Mouse (Mus musculus): ENCODE results near the gene Nhp2. TPM values are rescaled to one million over a fixed set of nuclear protein-coding genes. Genes with fewer than 3 reads are reported as not detected.

Nhp2 gene
- total RNA-seq (2021): 10 to 100 TPM; 56.9 to 60.4 TPM
- long read RNA-seq, transcript Nhp2-202 (4 exons, 1,042 nt): major isoform, 128 of 137 reads
- long read RNA-seq, transcript Nhp2-201 (3 exons, 825 nt): minor isoform, 8 of 137 reads
- long read RNA-seq, partial matches to known transcripts: 0 of 137 reads
- long read RNA-seq, other reads (novel, unspliced or antisense): 1 of 137 reads

DNA sequence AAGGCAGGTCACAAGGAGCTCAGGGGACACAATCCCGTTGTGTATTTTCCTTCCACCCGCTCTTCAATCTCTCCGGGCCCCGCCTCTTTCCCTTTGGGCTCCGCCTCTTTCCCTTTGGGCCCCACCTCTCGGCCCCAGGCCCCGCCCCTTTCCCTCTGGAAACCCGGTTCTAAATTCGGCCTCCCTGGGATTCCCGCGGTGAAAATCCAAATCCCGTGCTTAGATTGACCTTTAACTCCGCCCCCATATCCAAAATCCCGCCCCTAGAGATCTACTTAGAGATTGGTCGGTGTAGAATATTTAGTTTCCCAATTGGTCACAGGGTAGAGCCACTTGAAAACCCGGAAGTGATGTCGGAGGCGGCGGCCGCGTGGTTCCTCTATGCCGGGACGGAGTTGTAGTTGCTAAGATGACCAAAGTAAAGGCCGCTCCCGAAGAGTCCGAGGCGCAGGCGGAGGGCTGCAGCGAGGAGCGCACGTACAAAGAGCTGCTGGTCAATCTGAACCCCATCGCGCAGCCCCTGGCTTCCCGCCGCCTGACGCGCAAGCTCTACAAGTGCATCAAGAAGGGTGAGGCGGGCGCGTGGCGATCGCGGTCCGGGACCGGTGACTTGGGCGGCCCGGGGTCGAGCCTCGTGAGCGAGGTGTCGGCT is at the start of gene Nhp2:
Gene Nhp2, plus strand, starts transcription at position 327 of the 652 bp plus-strand sequence.
- peak; percentile 92 to 93 for DNase-seq (ENCODE audit: low spot score in 2 of 2)

DNA sequence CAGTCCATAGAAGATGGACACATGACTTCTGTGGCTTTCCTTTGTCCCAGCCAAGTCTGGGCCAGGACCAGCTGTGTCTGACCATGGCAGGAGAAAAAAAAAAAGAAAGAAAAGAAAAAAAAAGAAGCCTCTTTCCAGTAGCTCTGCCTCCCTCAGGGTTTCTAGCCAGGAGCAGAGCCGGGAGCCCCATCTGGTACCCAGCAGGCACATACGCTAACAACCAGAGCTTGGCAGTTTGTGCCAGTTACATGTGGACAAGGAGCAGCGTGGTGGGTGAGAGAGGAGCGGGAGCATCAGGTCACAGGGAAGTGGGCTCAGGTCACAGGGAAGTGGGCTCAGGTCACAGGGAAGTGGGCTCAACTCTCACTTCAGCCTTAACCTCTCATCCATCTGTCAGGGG is 43.1 kb upstream of the Nhp2 start:
- DNase-seq (ENCODE audit: low spot score in 2 of 2): peak in 1 of 2 experiments; percentile 45

DNA sequence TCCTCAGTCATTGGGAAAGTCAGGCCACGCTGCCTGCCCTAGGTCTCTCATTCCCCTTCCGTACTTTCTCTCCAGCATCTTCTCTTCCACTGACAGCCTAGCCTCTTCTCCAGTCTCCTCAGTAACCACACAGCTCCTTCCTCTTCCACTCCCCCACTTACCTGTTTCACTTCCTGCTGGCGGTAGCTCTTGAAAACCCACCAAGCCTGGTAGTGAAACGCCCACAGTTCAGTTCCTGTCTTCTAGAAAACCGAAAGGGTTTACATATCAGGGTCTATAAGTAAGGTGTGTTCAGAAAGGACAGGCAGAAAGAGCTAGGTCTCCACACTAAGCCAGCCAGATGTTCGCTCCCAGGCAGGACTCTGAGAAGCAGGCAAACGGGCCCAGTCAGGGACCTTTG is 41.9 kb upstream of the Nhp2 start:
- no peak for DNase-seq (ENCODE audit: low spot score in 2 of 2)

DNA sequence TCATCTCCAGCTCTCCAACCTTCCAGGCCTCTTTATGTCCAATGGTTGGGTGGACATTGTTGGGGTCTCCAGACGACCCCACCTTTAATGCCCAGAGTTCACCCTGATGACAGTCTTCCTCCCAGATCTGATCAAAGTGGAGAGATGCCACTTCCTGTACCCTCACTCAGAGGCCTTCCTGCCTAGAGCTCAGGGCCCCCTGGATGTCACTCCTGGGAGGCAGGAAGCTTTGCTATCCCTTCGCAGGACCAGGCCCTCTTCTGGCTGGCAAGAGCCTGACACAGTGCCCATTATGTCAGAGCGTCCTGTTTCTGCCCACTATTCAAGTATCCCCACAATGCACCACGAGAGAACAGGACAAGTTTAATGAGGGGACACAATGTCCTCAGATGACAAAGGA is 40.5 kb upstream of the Nhp2 start:
- DNase-seq (ENCODE audit: low spot score in 2 of 2): no peak

DNA sequence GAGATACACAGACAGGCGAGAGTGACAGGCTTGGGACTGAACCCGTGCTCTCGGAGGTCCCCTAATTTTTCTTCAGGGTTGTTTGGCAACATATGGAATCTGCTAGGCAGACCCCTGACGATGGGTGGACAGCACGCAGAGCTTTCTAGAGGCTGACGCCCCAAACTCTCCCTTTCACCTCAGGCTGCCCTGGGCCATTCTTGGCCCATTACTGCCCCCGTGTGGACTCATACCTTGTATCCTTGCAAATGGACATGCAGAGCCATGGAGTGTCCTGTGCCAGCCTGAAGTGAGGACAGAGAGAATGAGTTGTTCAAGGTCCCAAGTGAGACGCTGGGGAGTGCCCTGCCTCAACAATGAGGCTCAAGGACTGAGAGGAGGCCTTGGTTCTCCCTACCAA is 36.8 kb upstream of the Nhp2 start:
- DNase-seq (ENCODE audit: low spot score in 2 of 2): peak; percentile 65 to 70

DNA sequence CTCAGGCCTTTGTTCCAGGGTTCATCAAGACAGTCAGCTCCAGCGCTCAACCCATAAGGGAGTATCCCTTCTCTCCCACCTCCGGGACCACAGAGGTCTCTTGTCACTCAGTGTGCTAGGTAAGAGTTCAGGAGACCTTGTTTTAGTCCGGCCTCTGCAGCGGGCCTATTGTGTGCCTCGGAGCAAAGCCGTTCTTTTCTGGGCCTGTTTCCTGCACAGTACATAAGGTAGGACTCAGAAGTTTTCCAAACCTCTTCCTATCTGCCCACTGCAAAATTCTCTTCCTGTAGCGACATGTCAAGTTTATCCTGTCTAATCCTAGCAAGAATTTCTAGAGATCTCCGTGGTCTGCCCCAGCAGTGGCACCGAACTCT is 35.5 kb upstream of the Nhp2 start:
- no peak for DNase-seq (ENCODE audit: low spot score in 2 of 2)

DNA sequence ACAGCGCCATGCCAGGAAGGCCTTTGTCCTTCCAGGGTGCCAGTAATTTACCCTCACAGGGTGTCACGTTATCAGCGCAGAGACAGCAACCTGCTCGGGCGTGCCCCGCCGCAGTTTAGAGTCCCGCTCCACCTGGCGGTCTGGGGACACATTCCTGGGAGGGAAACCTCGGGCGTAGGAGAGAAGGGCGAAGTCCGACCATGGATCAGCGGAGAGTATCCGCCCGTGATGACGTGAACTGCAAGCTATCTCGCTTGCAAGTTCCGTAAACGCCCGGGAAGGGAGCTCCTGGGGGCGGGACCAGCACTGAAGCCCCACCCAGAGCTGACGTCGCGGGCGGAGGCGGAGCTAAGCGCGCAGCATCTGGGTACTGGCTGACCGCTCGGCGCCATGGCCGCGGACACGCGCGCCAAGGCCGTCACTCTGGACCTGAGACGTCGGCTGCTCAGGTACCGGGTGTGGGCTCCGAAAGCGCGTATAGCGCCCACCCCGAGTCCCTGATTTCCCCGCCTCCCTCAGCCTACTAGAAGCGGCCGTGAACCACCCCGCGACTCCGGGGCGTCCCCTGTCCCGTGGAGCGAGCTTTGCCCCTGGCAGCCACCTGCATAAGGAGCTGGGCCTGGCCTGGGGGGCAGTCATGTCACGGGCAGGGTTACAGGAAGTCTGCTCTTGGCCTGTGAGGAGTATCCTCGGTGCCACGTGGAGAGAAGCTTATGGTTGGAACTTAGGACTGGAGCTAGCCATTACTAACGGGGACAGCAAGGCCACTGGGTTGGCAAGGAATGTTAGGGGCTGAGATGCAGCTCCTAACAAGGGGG is 34.9 kb upstream of the Nhp2 start, which contains the start of gene Phykpl:
Gene Phykpl, plus strand, starts transcription at position 327 of the 818 bp plus-strand sequence.
- peak; percentile 92 to 94 for DNase-seq (ENCODE audit: low spot score in 2 of 2)

DNA sequence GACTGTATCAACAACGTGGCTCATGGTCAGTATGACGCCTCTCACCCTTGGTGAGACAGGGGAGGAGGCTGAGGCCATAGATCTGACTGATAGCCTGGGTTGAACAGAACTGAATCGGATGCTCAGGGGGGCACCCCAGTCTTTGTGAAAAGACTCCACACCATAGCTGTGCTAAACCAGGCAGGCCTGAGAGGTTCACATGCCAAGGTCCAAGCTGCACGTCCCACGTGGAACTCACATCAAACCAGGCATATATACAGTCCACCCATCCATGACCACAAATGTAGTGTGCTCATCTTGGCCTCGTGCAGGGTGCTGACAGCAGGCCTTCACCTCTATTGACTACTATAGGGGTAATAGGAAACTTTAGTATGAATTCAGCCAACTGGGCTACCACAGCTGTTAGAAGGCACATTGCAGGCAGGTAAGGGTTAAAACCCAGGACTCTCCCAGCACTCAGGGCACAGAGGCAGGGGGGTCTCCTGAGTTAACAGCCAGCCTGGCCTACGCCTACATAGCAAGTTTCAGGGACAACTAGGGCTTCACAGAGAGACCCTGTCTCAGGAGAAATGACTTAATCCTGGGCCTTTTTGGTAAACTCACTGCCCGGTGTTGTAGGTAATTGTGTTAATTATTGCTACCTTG is 33.8 kb upstream of the Nhp2 start:
- no peak for DNase-seq (ENCODE audit: low spot score in 2 of 2)

DNA sequence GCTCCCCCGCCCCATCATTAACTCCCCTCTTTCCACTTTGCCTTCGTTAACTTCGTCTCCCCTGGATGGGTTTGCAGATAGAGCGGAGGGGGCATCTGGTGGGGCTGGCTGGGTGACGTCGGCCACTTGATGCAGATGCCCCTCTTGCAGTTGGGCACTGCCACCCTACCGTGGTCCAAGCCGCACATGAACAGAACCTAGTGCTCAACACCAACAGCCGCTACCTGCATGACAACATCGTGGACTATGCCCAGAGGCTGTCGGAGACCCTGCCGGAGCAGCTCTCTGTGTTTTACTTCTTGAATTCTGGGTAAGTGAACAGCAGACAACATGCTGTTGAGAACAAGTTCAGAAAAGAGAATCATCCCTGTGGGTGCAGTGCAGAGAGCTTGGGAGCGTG is 33.1 kb upstream of the Nhp2 start:
- DNase-seq (ENCODE audit: low spot score in 2 of 2): no peak

DNA sequence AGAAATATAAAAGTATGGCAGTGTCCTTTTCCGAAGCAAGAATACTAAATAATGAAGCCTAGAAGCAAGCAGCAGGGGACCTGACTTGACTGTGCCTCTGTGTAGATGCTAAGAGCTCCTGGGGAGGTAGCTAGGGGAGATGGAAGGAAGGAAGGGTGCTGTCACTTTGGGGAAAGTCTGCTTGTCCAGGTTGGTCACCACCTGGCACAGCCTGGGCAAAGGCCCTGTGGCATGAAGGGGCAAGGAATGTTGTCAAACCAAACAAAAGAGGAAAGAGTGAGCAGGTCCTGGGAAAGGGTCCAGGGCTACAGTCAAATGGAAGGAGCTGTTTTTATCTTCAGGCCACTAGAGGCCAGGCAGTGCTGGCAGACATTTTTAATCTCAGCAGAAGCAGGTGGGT is 32.5 kb upstream of the Nhp2 start:
- DNase-seq (ENCODE audit: low spot score in 2 of 2): no peak

DNA sequence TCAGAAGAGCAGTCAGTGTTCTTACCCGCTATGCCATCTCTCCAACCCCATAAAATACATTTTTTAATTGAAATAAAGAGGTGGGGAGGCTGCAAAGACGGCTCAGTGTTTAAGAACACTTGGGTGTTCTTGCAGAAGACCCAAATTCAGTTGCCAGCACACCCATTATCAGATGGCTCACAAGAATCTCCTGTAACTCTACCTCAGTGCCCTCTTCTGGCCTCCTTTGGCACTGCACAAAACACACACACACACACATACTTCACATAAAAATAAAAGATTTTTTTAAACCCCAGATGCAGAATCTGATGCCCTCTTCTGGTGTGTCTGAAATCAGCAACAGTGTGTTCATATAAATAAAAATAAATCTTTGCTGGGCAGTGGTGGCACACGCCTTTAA is 30.7 kb upstream of the Nhp2 start:
- DNase-seq (ENCODE audit: low spot score in 2 of 2): no peak

DNA sequence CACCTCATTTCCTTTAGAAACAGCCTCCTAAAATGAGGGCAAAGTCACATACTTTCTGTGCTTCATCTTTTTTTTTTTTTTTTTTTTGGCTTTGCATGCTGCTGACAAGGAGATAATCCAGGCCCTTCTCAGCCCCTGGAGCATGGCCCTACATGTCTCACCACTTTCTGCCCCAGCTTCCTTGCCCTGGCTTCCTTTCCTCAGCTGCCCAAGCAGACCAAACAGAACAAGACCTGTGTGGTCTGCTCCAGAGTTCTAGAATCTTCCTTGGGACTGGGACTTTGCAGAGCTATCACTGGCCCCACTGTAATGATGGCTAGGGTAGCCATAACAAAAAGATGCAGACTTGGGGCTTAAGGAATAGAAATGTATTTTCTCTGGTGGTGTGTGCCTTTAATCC is 29.5 kb upstream of the Nhp2 start:
- no peak for DNase-seq (ENCODE audit: low spot score in 2 of 2)

DNA sequence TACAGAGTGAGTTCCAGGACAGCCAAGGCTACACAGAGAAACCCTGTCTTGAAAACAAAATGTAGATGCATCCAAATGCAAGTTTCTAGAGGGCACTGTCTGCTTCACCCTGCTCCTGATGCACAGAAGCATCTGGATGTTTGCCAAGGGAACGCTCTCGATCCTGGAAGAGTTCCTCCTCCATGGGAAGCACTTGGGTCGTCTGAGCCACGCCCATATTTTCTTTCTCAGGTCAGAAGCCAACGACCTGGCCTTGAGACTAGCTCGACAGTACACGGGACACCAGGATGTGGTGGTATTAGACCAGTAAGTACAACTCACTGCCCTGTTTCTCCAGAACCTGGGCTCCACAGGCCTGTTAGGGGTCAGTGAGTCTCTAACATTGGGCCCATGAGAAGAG is 28.4 kb upstream of the Nhp2 start:
- DNase-seq (ENCODE audit: low spot score in 2 of 2): no peak

DNA sequence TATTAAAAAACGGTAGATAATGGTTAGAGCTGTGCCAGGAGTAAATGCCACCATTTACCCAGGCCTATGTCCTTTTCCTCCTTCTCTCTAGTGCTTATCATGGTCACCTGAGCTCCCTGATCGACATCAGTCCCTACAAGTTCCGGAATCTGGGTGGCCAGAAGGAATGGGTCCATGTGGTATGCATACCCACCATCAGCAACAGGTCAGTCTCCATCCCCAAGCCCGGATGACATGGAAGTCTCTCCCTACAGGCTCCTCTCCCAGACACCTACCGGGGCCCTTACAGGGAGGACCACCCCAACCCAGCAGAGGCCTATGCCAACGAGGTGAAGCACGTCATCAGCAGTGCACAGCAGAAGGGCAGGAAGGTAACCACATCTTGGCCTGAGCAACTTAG is 27.6 kb upstream of the Nhp2 start:
- DNase-seq (ENCODE audit: low spot score in 2 of 2): no peak

DNA sequence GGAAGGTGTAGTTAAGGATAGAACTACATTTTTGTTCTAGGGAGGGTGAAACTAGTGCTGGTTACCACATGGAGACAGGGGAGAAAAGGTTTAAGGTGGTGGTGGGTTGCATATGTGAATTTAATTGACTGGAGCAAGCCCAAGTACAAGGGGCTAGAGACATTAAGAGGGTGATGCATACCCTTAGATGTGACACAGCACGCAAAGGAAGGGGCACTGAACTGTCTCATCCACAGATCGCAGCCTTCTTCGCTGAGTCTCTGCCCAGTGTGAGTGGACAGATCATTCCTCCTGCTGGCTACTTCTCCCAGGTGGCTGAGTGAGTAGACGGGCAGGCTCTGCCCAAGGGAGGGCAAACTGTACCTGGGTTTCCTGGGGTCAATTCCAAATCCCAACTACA is 26.2 kb upstream of the Nhp2 start:
- no peak for DNase-seq (ENCODE audit: low spot score in 2 of 2)

DNA sequence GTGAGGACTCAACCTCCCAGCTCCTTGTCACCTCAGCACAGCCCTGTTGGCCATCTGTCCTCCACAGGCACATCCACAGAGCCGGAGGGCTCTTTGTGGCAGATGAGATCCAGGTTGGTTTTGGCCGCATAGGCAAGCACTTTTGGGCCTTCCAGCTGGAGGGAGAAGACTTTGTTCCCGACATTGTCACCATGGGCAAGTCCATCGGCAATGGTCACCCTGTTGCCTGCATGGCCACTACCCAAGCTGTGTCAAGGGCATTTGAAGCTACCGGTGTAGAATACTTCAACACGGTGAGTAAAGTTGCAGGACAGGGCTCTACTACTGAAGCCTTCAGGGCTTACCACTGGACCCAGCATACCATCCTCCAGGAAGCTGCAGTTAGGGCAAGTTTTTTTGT is 25.7 kb upstream of the Nhp2 start:
- DNase-seq (ENCODE audit: low spot score in 2 of 2): no peak

DNA sequence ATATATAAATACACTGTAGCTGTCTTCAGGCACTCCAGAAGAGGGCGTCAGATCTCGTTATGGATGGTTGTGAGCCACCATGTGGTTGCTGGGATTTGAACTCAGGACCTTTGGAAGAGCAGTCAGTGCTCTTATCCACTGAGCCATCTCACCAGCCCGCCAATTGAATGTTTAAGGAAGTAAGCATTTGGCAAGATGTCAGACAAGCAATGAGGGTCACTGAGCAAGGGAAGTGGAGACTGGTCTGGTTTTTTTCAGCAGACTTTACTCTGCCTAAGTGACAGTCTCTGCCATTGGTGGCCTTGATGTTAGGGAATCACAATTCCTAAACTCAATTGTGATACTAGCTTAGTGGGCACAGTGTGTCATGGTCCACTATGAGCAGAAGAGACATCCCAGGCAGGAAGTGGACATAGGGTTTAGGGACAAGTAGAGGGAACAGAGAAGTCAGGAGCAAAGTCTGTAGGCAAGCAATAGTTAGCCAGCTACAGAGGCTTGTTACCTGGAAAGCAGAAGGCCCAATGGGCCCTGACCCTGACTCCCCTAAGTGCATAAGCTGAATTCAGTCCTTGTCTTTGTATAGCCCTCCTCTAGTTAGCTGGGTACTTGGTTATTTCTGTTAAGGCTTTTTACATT is 24.7 kb upstream of the Nhp2 start:
- no peak for DNase-seq (ENCODE audit: low spot score in 2 of 2)

DNA sequence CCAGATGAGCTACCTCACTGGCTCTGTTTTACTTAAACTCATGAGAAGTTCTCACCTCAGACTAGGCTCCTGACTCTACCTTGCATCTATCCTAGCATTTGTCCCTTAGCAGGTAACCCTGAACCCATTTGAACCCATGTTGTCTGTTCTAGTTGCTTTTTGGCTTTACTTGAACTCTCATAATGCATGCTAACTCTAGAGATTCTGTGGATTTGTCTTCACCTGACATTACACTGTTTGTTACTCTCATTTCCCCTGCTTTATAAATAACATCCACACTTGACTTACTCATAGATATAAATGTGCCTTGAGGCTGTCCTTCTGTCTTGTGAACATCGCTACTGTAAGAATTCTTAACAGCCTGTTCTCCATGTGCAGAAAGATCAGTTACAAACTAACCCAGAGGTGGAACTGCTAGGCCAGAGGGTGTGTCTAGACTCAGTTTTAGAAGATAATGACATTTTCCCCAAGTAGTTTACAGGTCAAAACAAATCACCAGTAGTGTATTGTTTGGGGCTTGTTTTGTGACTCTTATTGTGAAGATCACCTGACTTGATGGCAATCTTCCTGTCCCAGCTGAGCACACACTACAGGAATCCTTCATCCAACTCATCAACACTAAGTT is 24.0 kb upstream of the Nhp2 start:
- no peak for DNase-seq (ENCODE audit: low spot score in 2 of 2)

DNA sequence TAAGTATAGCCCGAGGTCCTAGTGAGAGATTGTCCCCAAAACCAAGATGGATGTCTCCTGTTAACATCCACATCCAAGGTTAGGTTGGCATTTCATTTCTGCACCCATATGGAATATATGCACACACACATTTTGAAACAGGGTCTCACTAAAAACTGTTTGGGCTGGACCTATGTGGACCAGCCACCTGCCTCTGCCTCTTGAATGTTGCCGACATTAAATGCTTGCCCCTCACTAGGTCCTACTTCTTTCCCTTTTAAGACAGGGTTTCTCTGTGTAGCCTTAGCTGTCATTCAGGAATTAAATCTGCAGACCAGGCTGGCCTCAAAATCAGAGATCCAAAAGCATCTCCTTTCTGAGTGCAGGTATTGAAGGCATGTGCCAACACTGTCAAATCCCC is 22.0 kb upstream of the Nhp2 start:
- no peak for DNase-seq (ENCODE audit: low spot score in 2 of 2)

DNA sequence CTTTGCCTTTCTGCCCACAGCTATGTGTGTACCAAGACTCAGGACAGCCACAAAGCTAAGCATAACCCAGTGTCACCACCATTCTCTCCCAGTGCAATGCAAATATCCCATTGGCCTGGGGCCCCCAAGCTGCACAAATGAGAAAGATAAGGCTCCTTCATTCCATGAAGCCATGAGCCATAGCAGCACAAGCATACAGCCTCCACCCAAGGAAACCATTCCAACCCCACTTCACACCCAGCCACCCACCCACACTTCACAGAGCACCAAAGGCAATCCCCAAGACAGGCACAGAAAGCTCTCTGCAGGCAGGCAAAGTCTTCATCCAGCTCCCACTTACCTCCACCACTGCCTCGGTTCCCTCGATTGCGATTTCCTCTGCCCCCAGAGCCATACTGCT is 17.3 kb upstream of the Nhp2 start:
- DNase-seq (ENCODE audit: low spot score in 2 of 2): no peak
